Mouse (Mus musculus): ENCODE results near the gene Sppl3.

Gene Sppl3

DNA sequence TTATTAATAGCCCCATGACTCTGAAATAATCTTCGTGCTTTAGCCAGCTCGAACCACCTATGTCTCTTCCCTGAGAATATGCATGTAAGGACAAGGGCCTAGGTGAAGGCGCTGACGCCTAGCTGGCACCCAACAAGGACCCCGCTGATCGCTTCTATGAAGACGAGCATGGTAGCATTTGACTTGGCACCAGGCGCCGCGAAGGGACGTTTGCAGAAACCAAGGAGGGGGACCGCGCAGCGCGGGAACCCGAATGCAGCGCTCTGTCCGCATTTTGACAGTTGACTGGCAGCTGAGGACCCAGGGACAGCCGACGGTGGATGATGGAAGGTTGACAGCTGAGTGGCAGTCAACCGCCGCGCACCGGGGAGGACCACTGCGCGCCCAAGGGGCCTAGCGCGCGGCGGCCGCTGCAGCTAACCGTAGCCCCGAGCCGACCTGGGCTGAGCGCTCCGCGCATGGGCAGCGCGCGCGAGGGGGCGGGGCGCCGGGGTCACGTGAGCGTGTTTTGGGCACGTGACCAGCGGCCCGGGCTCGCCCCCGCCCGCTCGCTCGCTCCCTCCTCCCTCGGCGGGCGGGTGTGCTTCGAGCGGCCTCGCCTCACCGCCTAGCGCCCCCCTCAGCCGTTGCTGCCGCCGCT lies at the start of gene Sppl3:
TSS of gene Sppl3 (plus strand) at position 561 of the 640 bp plus-strand sequence.
- peak; percentile 95 for DNase-seq

DNA sequence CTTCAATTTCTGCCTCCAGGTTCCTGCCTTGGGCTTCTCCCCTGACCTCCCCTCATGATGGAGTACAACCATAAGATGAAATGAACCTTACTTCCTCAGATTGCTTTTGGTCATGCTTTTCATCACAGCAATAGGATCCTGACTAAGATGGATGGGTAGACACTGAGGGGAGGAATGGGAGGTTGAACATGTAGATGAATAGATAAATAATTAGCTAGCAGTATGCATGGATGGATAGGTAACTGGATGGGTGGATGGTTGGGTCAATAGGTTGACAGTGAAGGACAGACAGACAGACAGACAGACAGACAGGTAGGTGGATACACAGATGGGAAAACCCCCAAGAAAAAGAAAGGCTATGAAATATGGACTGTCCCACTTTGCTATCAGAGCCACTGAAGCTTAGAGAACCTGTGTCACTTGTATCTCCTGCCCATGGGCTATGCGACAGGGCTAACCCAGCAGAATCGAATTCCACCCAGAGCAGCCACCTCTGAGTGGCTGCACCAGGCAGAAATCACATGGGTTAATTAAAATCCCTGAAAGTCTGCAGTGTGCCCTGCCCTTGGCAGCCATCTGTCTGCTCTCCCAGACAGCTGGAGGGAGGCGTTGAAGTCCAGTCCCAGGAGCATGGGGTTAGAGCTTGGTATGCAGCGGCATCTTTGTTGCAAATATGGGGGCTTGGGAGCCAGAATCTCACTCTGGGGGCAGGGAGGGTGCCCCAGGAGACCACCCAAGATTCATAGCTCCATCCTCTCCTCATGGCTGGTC lies 49.2 kb upstream of the Sppl3 start:
- DNase-seq = no peak

DNA sequence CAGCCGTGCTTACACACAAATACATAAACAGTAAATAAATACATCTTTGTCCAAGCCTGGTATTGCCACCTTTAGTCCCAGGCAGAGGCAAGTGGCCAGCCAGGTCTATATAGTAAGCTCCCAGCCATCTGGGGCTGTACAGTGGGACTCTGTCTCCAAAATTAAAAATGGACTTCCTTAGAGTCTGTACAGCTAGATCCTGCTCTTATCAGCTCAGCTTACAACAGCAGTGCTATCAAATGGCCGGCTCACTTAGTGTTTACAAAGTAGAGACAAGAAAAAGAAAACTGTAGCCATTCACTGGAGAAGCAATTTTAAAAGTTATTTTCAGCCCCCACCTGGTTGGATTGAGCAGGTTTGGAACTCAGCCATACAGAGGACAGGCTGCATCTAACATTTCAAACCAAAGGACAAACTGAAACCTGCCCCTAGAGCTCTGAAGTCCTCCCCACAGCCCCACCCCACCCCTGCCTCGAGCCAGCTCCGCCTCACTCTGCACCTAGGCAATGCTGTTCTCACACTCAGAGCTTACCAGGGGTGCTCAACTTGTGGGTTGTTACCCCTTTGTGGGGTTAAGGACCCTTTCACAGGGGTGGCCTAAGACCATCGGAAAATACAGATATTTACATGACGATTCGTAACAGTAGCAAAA lies 46.5 kb upstream of the Sppl3 start:
- DNase-seq = no peak

DNA sequence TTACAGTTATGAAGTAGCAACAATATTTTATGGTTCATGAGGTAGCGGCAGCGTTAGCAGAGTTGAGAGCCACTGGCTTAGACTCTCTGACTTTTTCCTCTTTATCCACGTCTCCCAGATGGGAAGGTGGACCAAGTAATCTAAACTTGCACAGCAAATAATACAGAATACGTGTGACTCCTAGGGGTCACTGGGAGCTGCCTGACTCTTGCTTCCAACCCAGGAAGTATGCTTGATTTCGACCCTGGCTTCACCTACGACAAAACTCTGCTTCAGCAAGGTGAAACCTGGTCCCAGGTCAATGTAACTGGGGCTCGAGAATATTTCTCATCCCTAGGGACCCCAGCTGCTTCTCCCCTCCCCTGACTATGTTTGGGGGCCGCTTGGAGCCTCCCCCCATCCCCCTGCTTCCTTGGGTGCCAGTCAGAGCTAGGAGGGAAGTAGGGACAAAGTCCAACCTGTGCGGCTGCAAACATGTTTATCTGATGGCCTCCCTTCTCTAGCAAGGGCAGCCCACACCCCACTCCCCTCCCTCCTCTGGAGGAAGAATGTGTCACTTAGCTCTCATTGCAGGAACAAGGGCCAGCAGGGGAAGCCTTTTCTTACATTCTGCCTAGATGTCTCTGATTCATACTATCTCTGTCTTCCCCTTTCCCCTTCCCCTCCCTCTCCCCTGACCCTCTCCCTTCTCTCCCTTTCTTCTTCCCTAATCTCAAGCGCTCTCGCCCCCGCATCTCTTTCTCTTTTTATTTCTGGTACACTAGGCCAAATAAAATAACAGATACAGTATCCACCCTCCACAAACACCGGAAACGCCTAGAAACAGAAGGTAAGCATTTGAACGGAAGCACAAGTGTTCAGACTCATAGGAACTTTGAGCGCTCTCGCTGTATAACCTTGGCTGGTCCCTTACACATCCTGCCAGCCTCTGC lies 45.7 kb upstream of the Sppl3 start:
- DNase-seq = no peak

DNA sequence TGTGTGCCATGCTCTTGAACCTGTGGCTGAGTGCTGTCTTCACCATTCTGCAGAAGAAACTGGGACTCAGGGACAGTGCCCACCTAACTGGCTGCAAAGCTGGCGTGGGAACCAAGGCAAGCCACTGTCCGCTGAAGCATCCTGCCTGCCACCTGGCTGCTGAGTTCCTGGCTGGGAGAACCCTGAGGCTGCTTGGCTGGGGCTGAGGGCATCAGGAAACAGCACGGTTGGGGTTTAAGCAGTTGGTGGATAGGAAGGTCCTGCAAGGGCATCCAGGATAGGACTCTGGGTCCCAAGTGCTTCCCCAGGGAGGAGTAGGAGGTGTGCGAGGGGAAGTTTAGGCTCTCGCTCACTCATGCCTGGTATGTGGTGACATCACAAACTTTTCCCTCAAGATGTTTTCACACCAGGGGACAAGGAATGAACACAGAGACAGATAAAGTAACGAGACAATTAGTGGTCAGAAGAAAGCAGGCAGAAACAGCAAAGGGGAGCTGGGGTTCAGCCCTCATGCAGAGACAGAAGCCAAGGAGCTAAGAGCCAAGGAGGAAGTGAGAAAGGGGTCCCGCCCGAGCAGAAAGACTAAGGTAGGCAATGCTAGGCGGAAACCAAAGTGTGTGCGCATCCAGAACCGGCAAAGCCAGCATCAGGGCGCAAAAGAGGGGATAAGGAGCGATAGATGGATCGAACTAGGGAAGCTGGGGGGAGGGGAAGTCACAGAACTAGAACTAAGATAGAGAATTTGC lies 43.2 kb upstream of the Sppl3 start:
- DNase-seq = no peak

DNA sequence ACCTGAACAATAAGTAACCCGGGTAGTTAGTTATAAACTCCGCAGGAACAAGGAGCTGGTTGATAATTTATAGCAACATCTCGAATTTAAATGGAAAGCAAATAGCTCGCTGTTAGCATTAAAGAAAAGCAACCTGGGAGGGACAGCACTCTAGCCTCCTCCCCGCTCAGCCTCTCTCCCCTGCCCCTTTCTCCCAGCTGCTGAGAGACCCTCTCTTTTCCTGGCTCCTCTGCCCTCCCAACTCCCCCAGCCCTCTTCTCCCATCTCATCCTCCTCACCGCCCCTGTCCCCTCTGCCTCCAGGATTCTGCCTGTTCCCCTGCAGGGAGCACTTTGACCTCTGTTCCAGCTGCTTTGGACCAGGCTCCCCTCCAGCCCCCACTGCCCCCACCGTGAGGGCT lies 42.3 kb upstream of the Sppl3 start:
- DNase-seq = no peak

DNA sequence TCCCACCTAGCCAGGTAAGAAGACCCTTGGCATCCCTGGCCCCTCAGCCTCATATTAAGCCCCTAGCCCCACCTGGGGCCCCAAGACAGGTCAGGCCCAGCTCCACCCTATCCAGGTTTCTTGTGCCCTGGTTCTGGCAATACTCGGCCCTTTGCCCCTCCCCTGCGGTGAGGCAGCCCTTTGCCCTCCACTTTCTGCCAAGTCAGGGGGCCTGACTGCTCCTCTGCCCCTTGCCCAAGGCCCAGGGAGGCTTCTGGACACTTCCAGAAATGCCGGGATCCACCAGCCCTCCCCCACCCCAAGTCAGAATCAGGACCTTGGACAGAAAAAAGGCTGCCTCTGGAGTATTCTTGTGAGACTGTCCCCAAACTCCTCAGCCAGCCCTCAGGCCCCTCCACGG lies 41.9 kb upstream of the Sppl3 start:
- DNase-seq = no peak

DNA sequence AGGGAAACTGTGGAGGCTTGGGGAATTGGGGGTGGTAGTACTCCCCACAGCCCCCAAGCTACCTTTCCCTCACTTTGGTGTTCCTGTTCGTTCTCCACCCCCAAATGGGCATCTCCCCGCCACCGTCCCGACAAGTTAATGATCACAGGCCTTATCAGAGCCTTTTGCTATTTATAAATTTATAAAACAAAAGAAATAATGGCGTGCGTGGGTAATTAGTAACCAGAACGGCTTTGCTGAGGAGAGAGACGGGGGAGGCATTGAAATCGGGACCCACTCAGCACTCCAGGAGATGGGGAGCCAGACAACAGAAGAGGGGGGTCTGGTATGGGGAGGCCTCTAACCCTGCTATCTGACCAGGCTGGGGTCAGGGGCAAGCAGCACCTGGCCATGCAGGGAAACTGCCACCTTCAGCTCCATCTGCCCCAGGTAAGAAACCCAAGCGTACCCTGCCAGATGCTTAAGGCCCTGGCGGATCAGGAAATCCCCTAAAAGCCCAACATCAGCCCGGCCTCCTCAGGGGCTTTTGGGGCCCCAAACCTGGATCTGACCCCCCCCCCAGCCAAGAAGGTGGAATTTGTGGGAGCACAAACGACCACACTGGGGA lies 41.2 kb upstream of the Sppl3 start:
- DNase-seq = no peak

DNA sequence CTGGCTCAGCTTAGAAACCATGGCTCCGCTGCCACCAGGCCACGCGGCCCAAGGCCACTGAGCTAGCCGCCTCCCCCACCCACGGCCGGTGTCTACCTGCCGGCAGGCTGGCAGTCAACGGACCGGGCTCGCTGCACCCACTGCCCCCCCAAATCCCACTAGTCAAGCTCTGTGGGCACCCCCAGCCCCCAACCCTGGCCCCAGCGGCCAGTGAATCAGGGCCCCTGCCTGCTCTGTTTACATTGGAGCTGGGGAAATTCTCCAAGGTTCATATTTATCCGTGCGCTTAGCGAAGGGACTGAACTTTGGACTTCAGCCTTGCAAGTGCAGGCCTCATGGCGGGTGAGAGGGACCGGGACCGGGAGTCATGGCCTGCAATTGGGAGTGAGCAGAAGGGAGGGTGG lies 40.1 kb upstream of the Sppl3 start, which contains the start of gene Hnf1a:
TSS of gene Hnf1a (minus strand) at position 271 of the 404 bp plus-strand sequence.
- no peak for DNase-seq

DNA sequence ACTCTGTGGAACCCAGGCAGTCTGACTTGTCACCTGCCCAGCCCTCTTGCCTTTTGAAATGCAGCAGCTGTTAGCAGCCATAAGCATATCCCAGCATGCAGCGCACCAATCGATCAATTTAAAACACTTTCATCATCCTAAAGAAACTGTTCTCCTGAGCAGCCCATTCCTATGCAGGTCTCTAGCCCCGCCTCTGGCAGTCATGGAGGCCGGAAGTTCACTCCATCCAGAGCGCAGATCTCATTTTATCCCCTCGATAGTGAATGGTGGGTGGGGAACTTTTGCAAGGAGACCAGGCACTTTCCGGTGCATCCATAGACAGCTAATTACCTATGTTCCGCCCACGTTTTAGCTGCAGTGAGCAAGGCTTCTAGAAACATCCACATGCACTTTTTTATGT lies 38.7 kb upstream of the Sppl3 start:
- DNase-seq = no peak

DNA sequence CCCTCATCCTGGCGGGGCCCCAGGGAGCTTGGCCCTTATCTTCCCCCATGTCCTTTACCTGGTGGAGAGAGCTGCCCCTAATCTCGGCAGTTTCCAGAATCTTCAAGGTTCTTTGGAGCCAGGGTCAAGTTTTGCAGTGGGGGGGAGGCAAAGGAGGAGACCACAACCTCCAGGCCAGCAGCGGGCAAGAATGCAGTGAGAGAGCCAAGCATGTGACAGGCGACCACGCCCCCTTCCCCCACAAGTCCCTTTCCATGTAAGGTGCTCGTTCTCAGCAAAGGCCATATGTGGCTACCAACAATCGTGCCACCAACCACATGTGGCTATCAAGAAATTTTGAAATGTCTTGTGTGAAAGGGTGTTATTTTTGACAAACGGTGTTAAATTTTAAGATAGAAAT lies 37.8 kb upstream of the Sppl3 start:
- DNase-seq = no peak

DNA sequence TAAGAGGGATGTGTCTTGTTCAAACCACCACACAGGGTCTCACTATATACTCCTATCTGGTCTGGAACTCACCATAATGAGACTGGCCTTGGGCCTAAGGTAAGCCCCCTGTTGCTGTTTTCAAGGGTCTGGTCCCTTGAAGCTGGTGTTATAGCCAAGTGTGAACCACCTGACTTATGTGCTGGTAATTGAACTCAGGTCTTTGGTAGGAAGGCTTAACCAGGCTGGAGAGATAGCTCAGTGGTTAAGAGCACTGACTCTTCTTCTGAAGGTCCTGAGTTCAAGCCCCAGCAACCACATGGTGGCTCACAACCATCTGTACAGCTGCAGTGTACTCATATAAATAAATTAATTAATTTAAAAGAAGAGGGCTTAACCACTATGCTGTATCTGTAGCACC lies 34.0 kb upstream of the Sppl3 start:
- no peak for DNase-seq

DNA sequence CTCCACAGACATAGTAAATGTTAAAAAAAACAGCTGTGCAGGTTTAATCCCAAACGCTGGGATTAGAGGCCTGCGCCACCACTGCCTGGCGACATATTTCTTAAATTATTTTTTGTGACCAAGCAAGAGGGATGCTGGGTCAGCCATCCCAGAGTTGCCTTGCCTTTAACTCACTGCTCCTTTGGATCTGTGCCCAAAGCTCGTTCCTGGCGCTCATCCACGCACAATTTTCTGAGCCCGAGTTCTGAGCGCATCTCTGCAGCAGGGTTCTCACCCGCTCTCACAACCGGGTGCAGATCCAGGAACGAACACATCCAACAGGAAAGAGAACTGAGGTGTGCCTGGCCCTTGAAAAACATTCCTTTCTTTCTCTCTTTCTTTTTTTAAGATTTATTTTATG lies 32.5 kb upstream of the Sppl3 start:
- DNase-seq = peak; percentile 18

DNA sequence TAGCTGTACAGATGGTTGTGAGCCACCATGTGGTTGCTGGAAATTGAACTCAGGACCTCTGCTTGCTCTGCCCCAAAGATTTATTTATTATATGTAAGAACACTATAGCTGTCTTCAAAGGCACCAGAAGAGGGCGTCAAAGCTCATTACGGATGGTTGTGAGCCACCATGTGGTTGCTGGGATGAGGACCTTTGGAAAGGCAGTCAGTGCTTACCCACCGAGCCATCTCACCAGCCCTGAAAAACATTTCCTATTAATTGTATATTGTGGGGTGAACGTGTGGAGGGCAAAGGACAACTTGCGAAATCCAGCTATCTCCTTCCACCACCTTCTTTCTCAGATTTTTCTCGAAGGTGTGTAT lies 32.1 kb upstream of the Sppl3 start:
- DNase-seq = no peak

DNA sequence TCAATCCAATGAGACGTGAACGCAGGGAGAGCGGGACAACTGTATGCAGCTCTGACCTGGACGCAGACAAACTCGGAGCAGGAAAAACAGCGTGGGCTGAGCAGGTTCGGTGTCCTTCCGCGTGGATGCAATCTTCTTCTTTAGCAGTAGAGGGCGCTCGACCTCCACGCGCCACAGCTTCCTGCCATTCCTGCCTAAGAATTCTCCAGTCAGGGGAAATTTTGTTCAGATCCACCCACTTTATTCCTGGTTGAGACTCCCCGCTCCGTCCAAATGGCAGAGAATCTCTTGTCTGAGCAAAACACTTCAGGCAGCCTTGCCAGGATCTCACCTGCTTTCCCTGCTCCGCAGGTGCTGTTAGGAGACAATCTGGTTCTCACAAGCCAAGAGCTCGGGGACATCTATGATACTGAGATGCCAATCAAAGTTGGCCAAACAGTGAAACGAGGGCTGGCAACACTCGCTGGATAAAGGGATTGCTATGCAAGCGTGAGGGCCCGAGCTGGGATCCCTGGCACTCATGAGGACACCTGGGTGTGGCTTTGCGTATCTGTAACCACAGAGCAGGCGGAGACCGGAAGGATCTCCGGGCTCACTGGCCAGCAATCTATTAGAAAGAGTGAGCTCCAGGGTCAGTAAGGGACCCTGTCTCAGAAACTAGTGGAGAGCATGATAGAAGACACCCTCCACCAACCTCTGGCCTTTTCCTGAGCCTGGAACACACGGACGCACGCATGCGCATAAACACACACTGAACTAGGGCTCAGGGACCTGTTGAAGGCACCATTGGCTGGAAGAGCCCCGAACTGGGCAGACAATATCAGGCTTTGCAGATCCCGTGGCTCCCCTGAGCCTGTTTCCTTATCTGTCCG lies 31.5 kb upstream of the Sppl3 start:
- DNase-seq = peak; percentile 82

DNA sequence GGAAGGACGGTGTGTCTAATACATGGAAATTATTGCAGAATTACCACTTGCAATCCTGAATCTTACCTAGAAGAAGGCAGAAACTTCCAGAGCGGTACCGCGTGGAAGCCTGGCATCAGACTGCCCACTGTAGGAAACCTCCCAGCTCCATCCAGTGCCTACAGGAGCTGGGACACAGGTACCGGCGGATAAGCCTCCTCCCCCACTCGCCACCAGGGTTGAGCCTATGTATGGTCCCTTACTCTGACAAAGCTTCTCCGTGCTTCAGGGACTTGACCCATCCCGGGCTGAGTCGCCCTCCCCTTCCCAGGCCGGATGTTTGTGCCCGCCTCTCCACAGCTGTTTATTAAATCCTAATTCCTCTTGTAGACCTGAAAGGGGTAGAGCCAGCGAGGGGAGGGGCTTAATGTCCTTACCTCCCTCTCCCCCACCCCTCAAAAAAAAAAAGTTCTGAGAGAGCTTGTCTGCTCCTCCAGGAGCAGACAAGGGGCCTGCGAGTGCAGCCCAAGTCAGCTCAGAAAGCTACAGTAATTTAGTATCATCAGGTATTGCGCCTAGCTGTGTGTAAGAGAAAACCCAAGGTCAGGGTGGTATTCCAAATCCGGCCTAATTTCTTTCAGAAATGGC lies 30.7 kb upstream of the Sppl3 start:
- DNase-seq = no peak

DNA sequence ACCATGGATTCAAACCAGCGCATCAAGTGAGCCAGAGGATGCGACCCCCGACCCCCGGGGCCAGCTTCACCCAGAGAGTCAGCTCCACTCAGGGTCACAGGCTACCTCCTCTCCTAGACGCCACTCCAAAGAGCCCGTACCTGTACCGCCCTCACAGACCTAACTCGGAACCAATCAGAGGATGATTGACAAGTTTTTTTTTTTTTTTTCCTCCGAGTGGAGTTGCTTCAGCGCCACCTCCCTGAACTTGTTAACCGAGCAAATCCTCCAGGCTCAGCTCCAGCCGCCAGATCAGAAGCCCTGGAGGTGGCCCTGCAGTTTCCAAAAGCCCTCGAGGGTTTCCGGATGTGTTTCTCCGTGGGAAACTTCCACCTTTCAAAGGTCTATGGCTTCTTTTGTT lies 28.9 kb upstream of the Sppl3 start:
- no peak for DNase-seq

DNA sequence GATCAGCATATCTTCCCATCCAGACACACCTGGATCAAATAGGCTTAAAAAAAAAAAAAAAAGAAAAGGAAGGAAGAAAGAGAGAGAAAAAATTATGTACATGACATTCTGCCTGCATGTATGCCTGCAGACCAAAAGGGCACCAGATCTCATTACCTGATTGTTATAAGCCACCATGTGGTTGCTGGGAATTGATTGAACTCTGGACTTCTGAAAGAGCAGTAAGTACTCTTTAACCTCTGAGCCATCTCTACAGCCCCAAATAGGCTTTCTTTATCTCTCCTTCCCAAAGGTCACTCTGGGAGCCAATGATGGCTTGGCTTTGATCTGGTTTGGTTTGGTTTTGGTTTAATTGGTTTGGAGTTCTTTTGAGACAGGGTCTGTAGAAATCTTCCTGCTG lies 25.9 kb upstream of the Sppl3 start:
- no peak for DNase-seq

DNA sequence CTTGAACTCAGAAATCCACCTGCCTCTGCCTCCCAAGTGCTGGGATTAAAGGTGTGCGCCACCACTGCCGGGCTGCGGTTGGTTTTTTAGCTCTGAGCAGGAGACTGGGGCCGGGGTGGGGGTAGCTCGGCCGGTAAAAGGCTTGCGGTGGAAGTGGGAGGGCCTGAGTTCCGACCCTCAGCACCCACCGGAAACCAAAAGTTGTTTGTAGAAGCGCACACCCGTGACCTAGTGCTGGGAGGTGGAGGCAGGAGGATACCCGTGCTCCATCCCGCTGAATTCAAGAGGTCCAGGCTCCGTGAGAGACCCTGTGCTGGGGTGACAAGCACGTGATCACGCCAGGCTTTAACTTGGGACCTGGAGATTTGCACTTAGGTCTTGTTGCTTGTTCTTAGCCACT lies 14.5 kb upstream of the Sppl3 start:
- no peak for DNase-seq

DNA sequence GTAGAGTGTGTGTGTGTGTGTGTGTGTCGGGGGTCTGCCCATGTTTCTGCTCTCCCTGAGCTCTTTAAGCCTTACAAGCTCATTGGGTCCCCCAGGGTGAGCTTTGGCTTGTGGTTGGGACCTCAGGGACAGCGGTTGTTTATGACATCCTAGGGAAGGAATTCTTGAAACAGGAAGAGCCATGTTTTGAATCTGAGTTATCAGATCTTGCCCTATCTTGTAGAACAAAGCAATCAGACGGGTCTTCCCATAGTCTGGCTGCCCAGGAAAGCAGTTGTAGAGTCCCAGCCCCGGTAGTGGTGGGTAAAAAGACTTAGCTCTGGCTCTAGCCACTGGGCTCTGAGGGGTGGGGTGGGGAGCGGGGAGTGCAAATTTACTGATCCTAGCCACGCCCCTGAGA lies 13.6 kb upstream of the Sppl3 start:
- no peak for DNase-seq
